Mouse (Mus musculus): ENCODE data around the gene Gm49359. TPM values are rescaled to one million over a fixed set of nuclear protein-coding genes. Genes with fewer than 3 reads are reported as not detected.
"Not testable (repeated sequence)": the region's sequence is repeated elsewhere in the genome, so short reads cannot be mapped to it uniquely, and the experiment has no call there.

The Gm49359 gene
- total RNA-seq (2021), result 10 to 100 TPM; 11.5 to 13.5 TPM
- long read RNA-seq, experiment 1, transcript Gm49359-201 (4 exons, 2,492 nt), result major isoform, 9 of 10 reads
- long read RNA-seq, experiment 1, partial matches to known transcripts, result 0 of 10 reads
- long read RNA-seq, experiment 1, other reads (novel, unspliced or antisense), result 0 of 10 reads
- long read RNA-seq, experiment 2, transcript Gm49359-201 (4 exons, 2,492 nt), result major isoform, 5 of 7 reads
- long read RNA-seq, experiment 2, partial matches to known transcripts, result 0 of 7 reads
- long read RNA-seq, experiment 2, other reads (novel, unspliced or antisense), result 0 of 7 reads

GRCm38 (mm10) chr13:62466424-62467334 is at the start of gene Gm49359:
TSS of gene Gm49359 (minus strand) at chr13:62466832.
- DNase-seq (ENCODE audit: low spot score in 2 of 2), result peak; percentile 65 to 86

- not testable (repeated sequence) for DNase-seq (ENCODE audit: low spot score in 2 of 2)
Measured at GRCm38 (mm10) chr13:62510641-62511420, 44.2 kb upstream of the Gm49359 start.

DNA sequence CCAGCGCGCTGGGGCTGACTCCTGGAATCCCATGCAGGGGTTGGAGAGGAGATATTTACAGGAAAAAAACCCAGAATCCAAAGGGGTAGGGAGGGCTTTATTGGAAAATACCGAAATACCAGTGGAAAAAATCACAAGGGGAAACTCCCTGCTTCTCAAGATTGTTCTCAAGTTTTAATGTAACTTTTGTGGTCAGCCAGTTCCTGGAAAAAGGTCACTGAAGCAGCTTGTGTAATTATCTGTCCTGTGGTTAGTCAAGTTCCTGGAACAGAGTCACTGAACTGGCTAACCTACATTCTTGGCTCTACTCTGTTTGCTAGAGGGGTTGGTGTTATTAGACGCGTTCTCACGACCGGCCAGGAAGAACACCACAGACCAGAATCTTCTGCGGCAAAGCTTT is 6.0 kb upstream of the Gm49359 start:
- DNase-seq (ENCODE audit: low spot score in 2 of 2), result not testable (repeated sequence)

GRCm38 (mm10) chr13:62469947-62470346 is 3.3 kb upstream of the Gm49359 start:
- not testable (repeated sequence) for DNase-seq (ENCODE audit: low spot score in 2 of 2)

Small RNA genes within 50 kb of the gene (microRNA-seq; reads per million reads assigned to microRNA genes)
- not detected for gene Gm22256

Other genes starting within 250 kb of the Gm49359 start
- gene Gm3604, start 83.7 kb downstream of the Gm49359 start, total RNA-seq (2021), result 1 to 10 TPM in 1 of 2 experiments, under 1 TPM in 1; 0.66 to 1.2 TPM
- not detected for gene Zfp935, start 91.7 kb upstream of the Gm49359 start, total RNA-seq (2021)
- 1 to 10 TPM; 6.0 to 7.3 TPM for gene Zfp934, start 104.4 kb upstream of the Gm49359 start, total RNA-seq (2021)
- 1 to 10 TPM; 2.9 to 4.3 TPM for gene 6720489N17Rik, start 157.3 kb upstream of the Gm49359 start, total RNA-seq (2021)